Mouse (Mus musculus) liver, adult 2 months (tissue): ENCODE measurements around the gene Fosl1.

Experiments
- CTCF ChIP-seq: fragments of 200-500 bp; IDR thresholded peaks from 2 replicates; pipeline ENCODE4 v1.5.1; 2011; ENCODE audit warnings: low read depth, low read length, control low read depth
- POLR2A ChIP-seq: fragments of 200-500 bp; IDR thresholded peaks from 2 replicates; pipeline ENCODE4 v1.6.1; 2011; ENCODE audit warnings: low read length, control low read depth; ENCODE audit not compliant: insufficient read depth; ENCODE audit errors: extremely low read depth

GRCm38 (mm10) chr19:5490898-5491708, 43.8 kb downstream of the Fosl1 start:
- peak; percentile 62 for TF ChIP-seq POLR2A
- TF ChIP-seq CTCF = no peak
